Mouse (Mus musculus): ENCODE results near the gene Il1b.

DNA sequence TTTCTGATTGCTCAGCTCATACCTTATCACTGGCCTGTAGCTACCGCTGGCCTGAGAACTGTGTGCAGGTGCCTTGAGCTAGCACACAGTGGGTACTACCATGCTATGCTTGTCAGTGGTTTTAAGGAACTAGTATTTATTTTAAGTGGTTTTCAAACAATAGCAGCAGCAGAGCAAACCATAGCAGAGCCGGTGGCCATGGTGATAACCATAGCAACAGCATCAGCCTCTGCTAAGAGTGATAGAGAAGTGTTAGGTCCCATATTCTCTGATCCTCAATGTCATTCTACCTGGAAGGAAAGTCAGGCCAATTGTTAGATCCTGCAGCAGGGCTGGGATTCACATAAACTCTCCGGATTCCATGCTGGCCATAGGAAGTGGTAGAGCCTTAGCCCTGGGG, 43.7 kb upstream of the Il1b start:
- TF ChIP-seq CTCF (IDR thresholded peaks at IDR 0.05; ENCODE audit: low read depth) (no peak), EP300 (optimal IDR thresholded peaks at IDR 0.05) (no peak)

All from stomach, postnatal 0 days (tissue).